Mouse (Mus musculus): Measurements from ENCODE around the gene Jrkl. TPM values are rescaled to one million over a fixed set of nuclear protein-coding genes. Genes with fewer than 3 reads are reported as not detected.
A peak's percentile ranks its signal among the peaks of the same experiment; 100 is the strongest.

Gene Jrkl
- total RNA-seq (2022) = 1 to 10 TPM; 4.1 to 5.8 (median 5.1) TPM

DNA sequence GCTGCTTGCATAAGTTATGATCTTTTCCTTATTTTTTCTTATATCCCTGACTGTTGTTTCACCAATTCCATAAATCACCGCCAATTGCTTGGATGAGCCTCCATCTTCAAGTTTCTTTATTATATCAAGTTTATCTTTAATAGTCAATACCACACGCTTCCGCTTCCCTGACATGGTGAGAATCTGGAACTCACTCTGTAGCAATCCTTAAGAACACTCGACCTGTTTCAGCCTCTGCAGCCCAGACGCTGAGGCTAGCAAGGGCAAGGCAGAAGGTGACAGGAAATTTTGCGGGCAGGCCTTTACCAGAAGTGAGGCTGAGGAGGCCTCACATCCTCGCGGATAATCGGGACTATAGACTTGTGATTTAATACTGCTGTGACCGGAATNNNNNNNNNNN is at the start of gene Jrkl:
TSS of gene Jrkl (minus strand) at position 349 of the 400 bp plus-strand sequence.
- peak; percentile 14 for DNase-seq (ENCODE audit: low spot score)

DNA sequence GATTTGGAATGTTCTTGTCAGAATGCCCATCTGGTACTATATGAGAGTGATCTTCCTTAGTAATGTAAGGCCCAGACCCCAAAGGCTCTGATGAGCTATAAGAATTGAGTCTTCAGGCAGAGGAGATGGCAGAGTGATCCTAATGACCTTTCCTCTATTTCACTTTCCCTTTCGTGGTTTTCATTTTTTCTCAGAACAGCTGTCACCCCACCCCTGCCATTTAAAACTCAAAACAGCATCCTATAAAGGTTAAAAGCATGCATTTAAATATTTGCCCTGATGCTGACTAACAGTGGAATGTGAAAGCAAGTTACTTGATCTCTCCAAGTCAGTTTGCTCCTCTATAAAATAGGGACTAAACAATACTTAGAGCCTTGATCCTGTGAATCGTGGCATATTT is 41.9 kb upstream of the Jrkl start:
- no peak for DNase-seq (ENCODE audit: low spot score)

DNA sequence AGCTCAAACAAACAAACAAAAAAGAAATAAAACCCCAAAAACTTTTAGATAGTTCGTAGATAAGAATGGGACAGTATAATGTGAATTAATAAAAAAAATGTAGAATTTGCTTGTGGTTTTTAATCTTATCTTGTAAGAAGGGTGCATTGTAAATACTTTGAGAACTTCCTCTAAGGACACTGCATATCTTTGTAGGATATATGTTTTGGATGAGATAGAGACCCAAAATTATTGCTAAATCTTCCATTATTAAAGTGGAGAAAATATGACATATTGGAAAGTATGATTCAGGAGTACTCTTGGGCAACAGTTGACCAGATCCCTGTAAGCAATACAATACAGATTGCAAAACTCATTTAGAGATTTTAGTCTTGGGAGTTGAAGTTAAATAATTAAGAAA is 27.6 kb upstream of the Jrkl start:
- no peak for DNase-seq (ENCODE audit: low spot score)

DNA sequence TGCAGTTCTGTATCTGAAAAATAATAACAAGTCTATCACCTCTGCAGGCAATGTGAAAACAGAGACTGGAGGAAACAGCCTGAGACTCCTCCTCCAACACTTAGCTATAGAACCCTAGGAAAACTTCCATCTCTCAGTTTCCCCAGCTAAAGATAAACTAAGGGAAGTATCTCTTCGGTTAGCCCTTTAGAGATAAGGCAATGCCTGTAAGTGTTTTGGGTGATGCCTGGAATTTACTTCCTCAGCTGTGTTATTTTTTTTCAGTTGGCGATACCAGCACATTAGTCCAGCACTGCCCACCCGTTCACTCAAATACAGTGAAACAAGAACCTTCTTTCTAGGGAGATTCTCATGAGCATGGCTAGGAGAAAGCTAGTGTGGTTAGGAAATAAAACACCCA is 15.4 kb upstream of the Jrkl start:
- no peak for DNase-seq (ENCODE audit: low spot score)

DNA sequence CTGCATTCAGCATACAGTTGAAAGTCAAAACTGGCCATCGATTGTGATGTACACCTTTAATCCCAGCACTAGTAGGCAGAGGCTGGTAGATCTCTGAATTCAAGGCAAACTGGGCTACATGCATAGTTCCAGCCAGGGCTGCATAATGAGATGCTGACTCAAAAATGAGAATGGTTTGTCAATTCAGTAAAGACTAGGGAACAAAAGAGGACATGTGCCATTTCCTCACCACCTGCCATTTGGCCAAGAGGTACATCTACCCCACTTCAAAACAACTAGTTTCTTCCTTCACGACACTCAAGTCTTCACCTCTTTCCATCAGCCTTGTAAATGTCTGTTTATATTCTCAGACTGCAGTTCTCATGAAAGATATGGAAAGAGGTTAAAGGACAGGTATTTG is 12.5 kb upstream of the Jrkl start:
- DNase-seq (ENCODE audit: low spot score) = no peak

DNA sequence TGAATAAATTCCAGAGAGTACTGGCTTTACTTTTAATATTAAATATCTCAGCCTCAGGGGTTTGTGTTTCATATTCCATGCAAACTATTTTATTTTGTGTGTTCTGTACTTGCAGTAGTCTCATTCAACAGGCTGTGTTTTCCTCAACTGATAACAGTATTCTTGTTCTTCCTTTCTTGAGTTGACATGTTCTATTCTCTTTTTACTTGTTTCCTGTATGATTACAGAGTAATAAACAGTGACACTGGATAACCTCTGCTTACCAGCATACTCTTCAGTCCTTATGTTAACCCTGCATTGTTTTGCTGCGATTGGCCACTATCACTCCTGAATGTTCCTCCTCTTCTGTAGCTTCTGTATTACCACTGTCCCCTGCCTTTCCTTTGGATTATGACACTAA is 11.1 kb upstream of the Jrkl start:
- no peak for DNase-seq (ENCODE audit: low spot score)

DNA sequence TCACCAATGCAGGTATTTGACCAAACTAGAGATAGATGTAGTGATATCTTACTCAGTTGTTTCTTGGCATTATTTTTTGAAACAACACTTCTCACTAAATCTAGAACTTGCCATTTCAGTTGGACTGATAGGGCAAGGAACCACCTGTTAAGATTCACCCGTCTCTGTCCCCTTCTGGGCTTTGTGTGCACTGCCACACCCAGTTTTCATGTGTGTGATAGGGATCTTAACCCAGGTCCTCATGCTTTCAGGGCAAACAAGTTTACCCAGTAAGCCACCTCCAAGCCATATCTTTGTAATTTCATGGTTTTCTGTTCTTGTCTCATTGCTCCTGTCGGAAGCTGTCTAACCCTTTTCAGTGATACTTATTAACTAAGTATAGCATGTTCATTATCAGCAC is 5.6 kb upstream of the Jrkl start:
- no peak for DNase-seq (ENCODE audit: low spot score)

DNA sequence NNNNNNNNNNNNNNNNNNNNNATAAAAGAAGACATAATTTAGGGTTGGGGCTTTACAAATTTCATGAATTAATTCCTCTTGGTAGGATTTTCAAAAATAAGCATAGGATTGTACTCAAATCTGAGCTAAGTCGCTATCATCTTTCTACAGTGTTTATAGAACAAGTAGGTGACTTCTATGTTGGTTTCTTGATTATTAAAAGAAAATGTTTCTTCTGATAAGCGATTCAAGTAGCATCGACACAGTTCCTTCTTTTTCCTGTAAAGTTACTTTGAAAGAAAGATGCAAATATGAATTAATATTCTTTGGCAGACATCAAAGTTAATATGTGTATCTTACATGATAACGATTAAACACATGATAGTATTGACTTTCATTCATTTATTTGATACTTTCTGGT is 2.5 kb upstream of the Jrkl start:
- DNase-seq (ENCODE audit: low spot score) = no peak

DNA sequence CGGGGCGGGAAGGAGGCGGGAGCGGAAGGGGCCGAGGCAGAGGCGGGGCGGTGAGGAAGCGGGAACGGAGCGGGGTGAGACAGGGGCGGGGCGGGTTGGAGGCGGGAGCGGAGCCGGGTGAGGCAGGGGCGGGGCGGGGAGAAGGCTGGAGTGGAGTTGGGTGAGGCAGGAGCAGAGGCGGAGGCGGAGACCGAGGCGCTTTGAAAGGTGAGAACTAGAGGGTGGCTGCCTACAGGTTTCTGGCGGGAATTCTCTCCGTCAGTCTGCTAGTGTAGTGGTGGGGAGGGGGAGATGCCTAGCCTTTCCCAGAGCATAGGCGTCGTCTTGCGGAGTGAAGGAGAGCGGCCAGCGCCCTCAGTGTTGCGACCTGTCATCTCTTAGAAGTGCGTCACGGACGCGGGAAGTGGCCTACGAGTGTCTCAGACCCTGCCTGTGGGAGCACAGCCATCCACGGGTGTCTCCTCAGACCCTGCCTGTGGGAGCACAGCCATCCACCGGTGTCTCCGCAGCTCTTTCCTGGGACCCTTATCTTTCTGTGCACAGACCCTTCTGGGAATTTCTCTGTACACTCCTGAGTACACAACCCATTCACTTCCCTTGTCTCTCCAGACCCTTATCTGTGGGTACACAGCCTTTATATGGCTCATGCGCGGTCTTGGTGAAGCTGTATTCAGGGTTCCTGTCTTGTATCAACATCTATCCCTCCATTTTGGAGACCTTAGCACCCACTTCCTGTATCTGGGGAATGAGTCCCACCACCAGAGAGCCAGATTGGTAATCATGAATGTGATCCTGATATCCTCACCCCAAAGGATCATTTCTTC is 1.4 kb upstream of the Jrkl start, which contains the start of gene Ccdc82:
TSS of gene Ccdc82 (plus strand) at position 141 of the 824 bp plus-strand sequence.
- DNase-seq (ENCODE audit: low spot score) = peak; percentile 84

DNA sequence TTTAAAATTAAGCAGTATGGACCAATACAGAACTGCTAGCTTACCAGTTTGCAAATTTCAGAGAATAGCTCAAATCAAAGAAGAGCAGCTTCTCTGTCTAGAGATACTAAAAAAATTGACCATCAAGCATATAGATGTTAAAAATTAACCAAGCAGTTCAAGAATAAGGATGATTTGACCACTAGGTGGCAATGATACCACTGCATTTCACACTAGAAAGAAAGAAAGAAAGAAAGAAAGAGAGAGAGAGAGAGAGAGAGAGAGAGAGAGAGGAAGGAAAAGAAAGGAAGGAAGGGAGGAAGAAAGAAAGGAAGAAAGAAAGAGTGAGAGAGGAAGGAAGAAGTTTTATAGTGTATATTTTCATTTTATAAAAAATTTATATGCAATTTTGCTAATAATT is 3.3 kb downstream of the Jrkl start:
- peak; percentile 9 for DNase-seq (ENCODE audit: low spot score)

DNA sequence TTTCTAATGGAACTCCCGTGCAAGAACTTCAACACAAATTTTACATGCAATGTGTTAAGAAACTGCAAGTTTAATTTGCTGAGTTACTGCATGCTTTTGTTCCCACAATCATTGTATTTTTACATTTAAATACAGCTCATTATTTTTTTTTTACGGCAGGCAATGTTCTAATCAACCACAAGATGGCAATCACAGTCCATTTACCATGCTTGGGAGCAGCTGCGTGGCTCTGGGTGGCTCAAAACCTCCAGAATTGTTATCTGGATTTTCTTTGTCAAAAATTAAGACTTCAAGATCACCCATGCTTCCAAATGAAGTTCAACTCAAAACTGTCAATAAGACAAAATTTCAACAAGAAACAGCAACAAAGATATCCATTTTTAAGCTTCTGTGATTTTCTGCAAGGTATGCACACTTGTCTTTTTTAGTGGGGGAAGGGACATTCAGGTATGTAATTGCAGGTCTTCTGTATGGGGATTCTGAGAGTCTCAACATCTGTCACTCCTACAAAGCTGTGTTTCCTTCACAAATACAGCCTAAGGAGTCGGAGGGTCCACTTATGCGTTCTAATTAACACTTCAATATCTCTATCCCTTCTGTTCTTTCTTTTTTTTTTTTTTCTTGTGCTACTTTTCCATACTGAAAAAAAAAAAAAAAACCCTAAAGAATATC is 13.9 kb downstream of the Jrkl start:
- DNase-seq (ENCODE audit: low spot score) = peak; percentile 14

DNA sequence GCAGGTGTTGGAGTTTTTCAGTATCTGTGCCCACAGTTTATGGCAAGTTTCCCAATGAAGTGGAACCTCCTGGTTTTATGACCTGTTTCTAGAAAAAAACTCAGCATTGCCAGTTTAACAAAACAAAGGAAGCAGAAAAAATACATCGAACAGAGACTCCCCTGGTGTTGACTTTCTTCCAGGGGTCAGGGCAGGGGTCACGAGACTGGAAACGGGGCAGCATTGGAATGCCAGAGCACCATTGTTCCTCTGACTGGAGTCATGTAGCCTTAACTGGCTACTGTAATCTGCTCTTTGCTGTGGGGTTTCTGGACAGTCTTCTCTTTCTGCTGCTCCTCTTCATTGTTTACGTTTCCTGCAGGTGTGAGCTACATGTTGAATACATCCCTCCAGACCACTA is 15.1 kb downstream of the Jrkl start:
- DNase-seq (ENCODE audit: low spot score) = no peak

DNA sequence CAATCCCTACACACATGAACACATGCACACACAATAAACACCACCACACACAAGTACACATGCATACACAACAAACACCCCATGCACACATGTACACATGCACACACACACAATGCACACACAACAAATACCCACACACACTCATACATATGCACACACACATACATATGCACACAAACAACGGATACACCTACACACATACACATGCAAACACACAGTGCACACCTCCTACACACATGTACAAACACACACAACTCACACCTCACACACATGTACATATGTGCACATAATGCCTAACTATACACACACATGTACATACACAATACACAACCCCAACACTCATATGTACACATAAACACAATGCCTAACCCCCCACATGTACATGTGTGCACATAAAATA is 19.8 kb downstream of the Jrkl start:
- DNase-seq (ENCODE audit: low spot score) = no peak

DNA sequence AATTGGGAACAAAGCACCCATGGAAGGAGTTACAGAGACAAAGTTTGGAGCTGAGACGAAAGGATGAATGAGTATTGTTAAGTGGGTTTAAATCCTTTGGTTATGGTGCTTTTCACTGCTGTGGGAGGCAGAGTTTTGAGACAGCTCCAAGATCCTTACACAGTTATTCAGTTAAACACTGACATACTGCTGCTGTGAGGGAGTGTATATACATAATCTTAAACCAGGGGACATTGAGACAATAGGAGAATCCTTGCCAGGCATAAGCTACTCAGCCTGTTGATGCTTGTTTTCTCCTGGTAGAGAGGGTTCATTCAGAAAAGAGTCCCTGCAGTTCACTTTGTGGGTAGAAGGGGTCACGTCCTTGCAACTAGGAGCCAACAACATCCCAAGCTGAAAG is 39.3 kb downstream of the Jrkl start:
- DNase-seq (ENCODE audit: low spot score) = no peak

DNA sequence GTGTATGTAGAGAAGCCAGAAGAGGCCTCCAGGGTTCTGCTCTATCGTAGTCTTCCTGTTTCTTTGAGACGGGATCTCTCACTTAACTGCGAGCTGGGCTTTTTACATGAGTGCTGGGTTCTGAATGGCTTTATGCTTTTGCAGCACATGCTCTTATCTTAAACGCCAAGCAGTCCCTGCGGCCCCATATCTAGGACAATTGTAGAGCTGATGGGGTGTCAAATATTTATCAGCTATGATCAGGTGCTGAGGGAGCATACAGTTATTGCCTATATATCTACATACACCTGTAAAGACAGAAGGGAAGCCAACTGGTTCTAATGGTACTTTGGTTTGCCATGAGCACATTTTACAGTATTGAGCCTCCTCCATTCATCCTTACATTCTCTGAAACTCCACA is 41.9 kb downstream of the Jrkl start:
- DNase-seq (ENCODE audit: low spot score) = no peak

DNA sequence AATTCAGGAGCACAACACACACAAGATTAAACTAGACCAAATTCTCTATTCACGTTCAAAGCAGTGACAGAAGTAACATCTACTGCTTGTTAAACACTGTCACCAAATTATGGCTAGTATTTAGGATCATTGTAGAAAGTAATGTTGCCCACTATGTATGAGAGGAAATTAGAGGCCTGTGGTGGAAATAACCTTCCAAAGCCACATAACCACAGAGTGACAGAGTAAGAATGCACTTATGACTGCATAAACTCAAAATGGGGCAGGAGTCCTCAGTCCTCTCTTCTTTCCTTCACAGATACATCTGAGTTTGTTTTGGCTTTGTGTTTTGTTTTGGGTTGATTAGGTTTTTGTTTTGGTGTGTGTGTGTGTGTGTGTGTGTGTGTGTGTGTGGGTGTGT is 42.5 kb downstream of the Jrkl start:
- no peak for DNase-seq (ENCODE audit: low spot score)

DNA sequence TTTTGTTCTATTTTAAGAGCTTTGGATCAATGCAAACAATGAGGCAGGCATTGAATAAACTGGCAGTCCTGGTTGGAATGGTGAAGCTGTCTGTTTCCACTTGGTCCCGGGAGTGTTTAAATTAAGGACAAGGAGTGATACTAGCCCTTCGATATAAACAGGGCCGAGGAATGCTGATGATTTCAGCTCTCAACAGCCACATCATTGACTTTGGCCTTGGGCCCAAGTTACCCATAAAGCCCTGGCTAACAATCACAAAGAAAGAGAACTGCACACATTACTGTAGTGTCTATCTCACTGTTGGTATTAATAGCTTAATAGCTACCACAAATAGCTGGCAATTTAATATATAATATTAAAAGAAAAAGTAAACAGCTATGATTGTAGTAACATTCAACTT is 45.5 kb downstream of the Jrkl start:
- DNase-seq (ENCODE audit: low spot score) = no peak

DNA sequence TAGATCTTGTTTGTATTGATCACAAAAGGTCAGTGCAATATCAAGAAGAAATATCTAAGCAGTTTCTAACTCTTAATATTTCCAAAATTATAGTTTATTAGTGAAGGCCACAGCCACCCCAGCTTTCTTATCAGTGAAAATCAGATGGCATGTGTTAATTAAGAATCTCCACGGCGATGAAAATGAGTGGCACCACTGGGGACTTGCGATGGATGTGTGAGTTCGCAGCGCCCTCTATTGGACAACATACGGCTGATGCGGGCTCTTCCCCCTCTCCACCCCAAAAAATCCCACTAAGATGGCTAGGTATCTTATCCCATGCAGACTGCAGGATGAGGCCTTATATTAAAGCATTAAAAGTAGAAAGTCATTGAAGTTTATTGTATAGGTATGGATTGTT is 49.9 kb downstream of the Jrkl start:
- no peak for DNase-seq (ENCODE audit: low spot score)

DNA sequence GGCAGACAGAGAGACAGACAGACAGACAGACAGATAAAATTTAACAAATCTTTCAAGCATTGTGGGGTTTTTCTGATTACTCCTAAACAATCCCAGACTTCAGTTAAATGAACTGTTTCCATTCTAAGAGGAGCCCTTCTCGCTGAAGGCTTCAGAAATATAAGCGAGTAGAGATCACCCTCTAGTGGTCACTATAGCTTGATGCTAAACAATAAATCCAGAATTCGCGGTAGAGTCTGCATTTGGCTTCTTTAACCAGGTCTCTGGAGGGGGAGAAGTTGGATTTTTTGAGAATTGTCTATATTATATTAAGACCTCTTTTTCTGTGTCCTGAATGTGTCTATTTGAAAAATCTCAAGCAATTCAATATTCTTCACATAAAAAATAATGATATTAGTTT is 50.4 kb downstream of the Jrkl start:
- peak; percentile 1 for DNase-seq (ENCODE audit: low spot score)

DNA sequence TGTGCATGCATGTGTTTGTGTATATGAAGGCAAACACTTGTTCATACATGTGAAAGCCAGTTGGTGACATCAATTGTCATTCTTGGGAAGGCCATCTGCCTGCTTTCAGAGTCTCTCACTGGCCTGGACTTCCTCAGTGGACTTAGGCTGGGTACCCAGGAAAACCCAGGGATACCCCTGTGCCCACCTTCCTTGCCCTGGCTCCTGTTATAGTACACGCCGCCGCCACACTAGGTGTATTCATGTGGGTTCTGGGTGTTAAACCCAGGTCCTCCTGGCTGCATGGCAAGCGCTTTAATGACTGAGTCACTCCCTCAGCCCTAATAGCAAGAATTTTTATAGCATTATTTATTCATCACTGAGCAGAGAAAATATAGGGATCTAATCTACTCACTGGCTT is 51.0 kb downstream of the Jrkl start:
- DNase-seq (ENCODE audit: low spot score) = no peak
